In the genomic region with DNA sequence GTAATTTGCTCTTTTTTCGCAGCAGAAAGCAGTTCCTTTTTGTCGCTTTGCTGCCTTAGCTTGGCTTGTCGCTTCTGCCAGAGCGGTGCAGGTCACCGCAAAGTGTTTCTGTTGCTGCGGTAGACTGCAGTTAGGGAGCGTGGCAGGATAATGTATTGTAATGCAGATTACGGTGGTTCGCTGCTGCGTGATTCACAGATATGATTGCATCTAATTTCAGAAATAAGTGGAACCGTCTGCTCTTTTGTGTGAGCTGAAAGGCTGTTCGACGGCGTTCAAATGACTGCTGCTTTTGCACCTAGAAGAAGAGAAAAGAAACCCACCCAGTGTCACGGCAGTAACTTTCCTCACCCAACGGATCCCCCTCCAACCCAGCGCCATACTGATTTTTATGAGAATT, we compare ENCODE assay signal across 12 mouse cellular contexts.
DNase-seq lines count a peak whose midpoint lies in the region; ATAC-seq and TF ChIP-seq lines count a peak whose summit lies in the region.
"Had no signal": no experiment of that assay in that cellular context is flagged by ENCODE, and none has a peak within 500 bp of the region (broad histone marks: within the 10 kb centered on the region; RNA-seq: fewer than 3 reads in every experiment).

No protein-coding gene starts in this region.

- H3K36me3 ChIP-seq in neural tube, embryonic 11.5 days (ENCODE audit: control insufficient read depth, insufficient read depth, low read length) = no peaks in the 10 kb centered on the region
- no peaks in the 10 kb centered on the region for H3K36me3 ChIP-seq in forebrain, postnatal 0 days (ENCODE audit: insufficient read depth)
- H3K36me3 ChIP-seq in midbrain, embryonic 12.5 days = no peaks in the 10 kb centered on the region
- H3K36me3 ChIP-seq: limb, embryonic 10.5 days; liver, embryonic 15.5 days had no signal

- H3K9me3 ChIP-seq in neural tube, embryonic 11.5 days (ENCODE audit: control insufficient read depth, low read length) = no peaks in the 10 kb centered on the region
- no peaks in the 10 kb centered on the region for H3K9me3 ChIP-seq in forebrain, postnatal 0 days (ENCODE audit: low read length)
- no peaks in the 10 kb centered on the region for H3K9me3 ChIP-seq in midbrain, embryonic 12.5 days
- H3K9me3 ChIP-seq: limb, embryonic 10.5 days; liver, embryonic 15.5 days had no signal

- H3K4me2 ChIP-seq in neural tube, embryonic 11.5 days (ENCODE audit: low read depth) = 0 out of 2 replicates have a peak overlapping the region, but pooled peaks have one; percentile 12
- H3K4me2 ChIP-seq in forebrain, postnatal 0 days (ENCODE audit: low read depth) = peak overlapping the region; percentile 19; the same call in 1 of the 2 replicates
- peak overlapping the region; percentile 38 for H3K4me2 ChIP-seq in midbrain, embryonic 12.5 days (replicated peaks)
- H3K4me2 ChIP-seq: liver, embryonic 15.5 days had no signal

- peak; percentile 55; the same call in 1 of the 2 replicates for ATAC-seq in neural tube, embryonic 11.5 days (ENCODE audit: insufficient read depth, low FRiP score, low TSS enrichment)
- peak; percentile 91 for ATAC-seq in forebrain, postnatal 0 days
- ATAC-seq in midbrain, embryonic 12.5 days (ENCODE audit: low FRiP score, low read depth) = peak; percentile 75

- WGBS in neural tube, embryonic 11.5 days = 48% methylated on average over 17 of the region's 17 CpGs
- 10% methylated on average over 17 of the region's 17 CpGs for WGBS in forebrain, postnatal 0 days
- 19% methylated on average over 17 of the region's 17 CpGs for WGBS in midbrain, embryonic 12.5 days

- no peaks in the 10 kb centered on the region for H3K27me3 ChIP-seq in neural tube, embryonic 11.5 days (ENCODE audit: control insufficient read depth, insufficient read depth, low read length)
- no peaks in the 10 kb centered on the region for H3K27me3 ChIP-seq in forebrain, postnatal 0 days (ENCODE audit: insufficient read depth, low read length)
- peaks cover 22% of the 10 kb centered on the region for H3K27me3 ChIP-seq in midbrain, embryonic 12.5 days
- H3K27me3 ChIP-seq: liver, embryonic 15.5 days had no signal

- H3K4me1 ChIP-seq in neural tube, embryonic 11.5 days (ENCODE audit: control insufficient read depth, insufficient read depth, low read length) = no peaks in the 10 kb centered on the region; the same call in 1 of the 2 replicates
- no peaks in the 10 kb centered on the region for H3K4me1 ChIP-seq in forebrain, postnatal 0 days (ENCODE audit: insufficient read depth)
- H3K4me1 ChIP-seq in midbrain, embryonic 12.5 days = peaks cover 12% of the 10 kb centered on the region
- H3K4me1 ChIP-seq: liver, embryonic 15.5 days had no signal

- no peak overlapping the region for H3K27ac ChIP-seq in neural tube, embryonic 11.5 days (ENCODE audit: low read depth, low read length)
- peak overlapping the region; percentile 30 for H3K27ac ChIP-seq in forebrain, postnatal 0 days (ENCODE audit: low read depth, low read length)
- no peak overlapping the region for H3K27ac ChIP-seq in midbrain, embryonic 12.5 days (replicated peaks)
- H3K27ac ChIP-seq: limb, embryonic 10.5 days; liver, embryonic 15.5 days had no signal

- H3K9ac ChIP-seq in neural tube, embryonic 11.5 days (ENCODE audit: low read length) = no peak overlapping the region
- H3K9ac ChIP-seq in forebrain, postnatal 0 days = no peak overlapping the region; the same call in 1 of the 2 replicates
- H3K9ac ChIP-seq in midbrain, embryonic 12.5 days (replicated peaks) = no peak overlapping the region
- H3K9ac ChIP-seq: liver, embryonic 15.5 days had no signal

- no peak for TF ChIP-seq CTCF in forebrain, postnatal 0 days (IDR thresholded peaks at IDR 0.05; ENCODE audit: low read depth)

- no peak overlapping the region for H3K4me3 ChIP-seq in neural tube, embryonic 11.5 days (ENCODE audit: low read depth, low read length)
- H3K4me3 ChIP-seq in forebrain, postnatal 0 days (ENCODE audit: low read depth, low read length) = peak overlapping the region; percentile 3; the same call in 1 of the 2 replicates
- H3K4me3 ChIP-seq in midbrain, embryonic 12.5 days = peak overlapping the region; percentile 10
- H3K4me3 ChIP-seq: limb, embryonic 10.5 days; liver, embryonic 15.5 days had no signal

- no peak for DNase-seq in neural tube, embryonic 11.5 days (ENCODE audit: low spot score)
- DNase-seq in neural tube, embryonic 10.5 days (ENCODE audit: extremely low spot score, low spot score) = no peak
- DNase-seq in forebrain, postnatal 0 days = peak; percentile 68
- DNase-seq in telencephalon, adult 2 months (ENCODE audit: low read depth, low spot score) = peak; percentile 4
- DNase-seq in adipocyte (ENCODE audit: low spot score) = no peak
- no peak for DNase-seq in thymus, postnatal 10 days (ENCODE audit: low spot score in 2 of 2)
- no peak for DNase-seq in adrenal gland, adult 8-10 months
- DNase-seq: kidney, adult 8-10 months; thymus, adult 2 months had no signal

Comparison
In these comparisons a context has a peak if more than half of its experiments do, and no peak if none do; other contexts are left out.
1. DNase-seq: peak in forebrain, postnatal 0 days (single experiment) and telencephalon, adult 2 months (single experiment); none in neural tube, embryonic 11.5 days (single experiment), neural tube, embryonic 10.5 days (single experiment), adipocyte (single experiment), thymus, postnatal 10 days (0 of 2) and adrenal gland, adult 8-10 months (single experiment).
2. Peak in every context shown above with its lines, with median percentiles within 50 percentile points of each other: ATAC-seq and H3K4me2 ChIP-seq.